ENCODE assay signal across 9 mouse cellular contexts in genomic region chr2:168524905-168525381, GRCm38 (mm10).
DNase-seq lines count a peak whose midpoint lies in the region; ATAC-seq lines count a peak whose summit lies in the region.
"Had no signal": no experiment of that assay in that cellular context is flagged by ENCODE, and none has a peak within 500 bp of the region (broad histone marks: within the 10 kb centered on the region; RNA-seq: fewer than 3 reads in every experiment).

No protein-coding gene starts in this region.

- H3K4me3 ChIP-seq in hindbrain, embryonic 11.5 days (ENCODE audit: low read depth, low read length): peak overlapping the region; percentile 20; the same call in 1 of the 2 replicates
- peak overlapping the region; percentile 25 for H3K4me3 ChIP-seq in lung, embryonic 15.5 days
- H3K4me3 ChIP-seq: erythroblast, embryonic 14.5 days had no signal

- DNase-seq in NIH3T3 (ENCODE audit: low read depth): peak; percentile 99
- DNase-seq in cerebellum, postnatal 10 days: peak; percentile 89 to 94
- peak; percentile 71 to 78 for DNase-seq in frontal cortex, postnatal 14 days (ENCODE audit: low spot score in 2 of 2)
- peak; percentile 75 for DNase-seq in hindbrain, embryonic 11.5 days (ENCODE audit: low spot score)
- peak; percentile 91 for DNase-seq in layer of hippocampus, adult 9-11 months
- peak; percentile 88 for DNase-seq in ovary, postnatal 10 days (ENCODE audit: low spot score)
- peak; percentile 77 for DNase-seq in thymus, postnatal 4 days

- WGBS in hindbrain, embryonic 11.5 days: 2% methylated on average over 13 of the region's 13 CpGs
- WGBS in lung, embryonic 15.5 days: under 1% methylated on average over 13 of the region's 13 CpGs

- H3K36me3 ChIP-seq in hindbrain, embryonic 11.5 days (ENCODE audit: control insufficient read depth, insufficient read depth, low read length): no peaks in the 10 kb centered on the region
- no peaks in the 10 kb centered on the region for H3K36me3 ChIP-seq in lung, embryonic 15.5 days

- peaks cover 2% of the 10 kb centered on the region; the same call in 1 of the 2 replicates for H3K27me3 ChIP-seq in hindbrain, embryonic 11.5 days (ENCODE audit: control insufficient read depth, insufficient read depth, low read length)
- no peaks in the 10 kb centered on the region for H3K27me3 ChIP-seq in lung, embryonic 15.5 days

- peaks cover 9% of the 10 kb centered on the region for H3K4me1 ChIP-seq in hindbrain, embryonic 11.5 days (replicated peaks; ENCODE audit: control insufficient read depth, insufficient read depth, low read length)
- peaks cover 32% of the 10 kb centered on the region for H3K4me1 ChIP-seq in lung, embryonic 15.5 days

- no peak overlapping the region for H3K27ac ChIP-seq in hindbrain, embryonic 11.5 days (ENCODE audit: low read depth, low read length)
- H3K27ac ChIP-seq in lung, embryonic 15.5 days: peak overlapping the region; percentile 69

- H3K4me2 ChIP-seq in hindbrain, embryonic 11.5 days (replicated peaks; ENCODE audit: low read depth, low read length): peak overlapping the region; percentile 31
- peak overlapping the region; percentile 55 for H3K4me2 ChIP-seq in lung, embryonic 15.5 days

- peak; percentile 77 for ATAC-seq in hindbrain, embryonic 11.5 days (ENCODE audit: low FRiP score)
- ATAC-seq in lung, embryonic 15.5 days (ENCODE audit: borderline replicate concordance, extremely low read depth, low FRiP score, low TSS enrichment): peak; percentile 95

- H3K9ac ChIP-seq in hindbrain, embryonic 11.5 days (ENCODE audit: low read depth, low read length): 0 out of 2 replicates have a peak overlapping the region, but pooled peaks have one; percentile 27
- peak overlapping the region; percentile 23 for H3K9ac ChIP-seq in lung, embryonic 15.5 days

- no peaks in the 10 kb centered on the region for H3K9me3 ChIP-seq in hindbrain, embryonic 11.5 days (ENCODE audit: control insufficient read depth, low read length)
- no peaks in the 10 kb centered on the region for H3K9me3 ChIP-seq in lung, embryonic 15.5 days
